Mouse (Mus musculus) lung, adult 2 months (tissue): ENCODE results near the gene Vps8.

ENCODE experiments used
- CTCF ChIP-seq: fragments of 200-500 bp; IDR thresholded peaks from 2 replicates; pipeline ENCODE4 v1.5.1; 2011; ENCODE audit warnings: mild to moderate bottlenecking, low read length, control low read depth; ENCODE audit not compliant: insufficient read depth
- POLR2A ChIP-seq: fragments of 200-500 bp; IDR thresholded peaks from 2 replicates; pipeline ENCODE4 v1.6.1; 2011; ENCODE audit warnings: low read depth, mild to moderate bottlenecking, control low read depth, low read length, borderline replicate concordance; ENCODE audit errors: extremely low read depth

DNA sequence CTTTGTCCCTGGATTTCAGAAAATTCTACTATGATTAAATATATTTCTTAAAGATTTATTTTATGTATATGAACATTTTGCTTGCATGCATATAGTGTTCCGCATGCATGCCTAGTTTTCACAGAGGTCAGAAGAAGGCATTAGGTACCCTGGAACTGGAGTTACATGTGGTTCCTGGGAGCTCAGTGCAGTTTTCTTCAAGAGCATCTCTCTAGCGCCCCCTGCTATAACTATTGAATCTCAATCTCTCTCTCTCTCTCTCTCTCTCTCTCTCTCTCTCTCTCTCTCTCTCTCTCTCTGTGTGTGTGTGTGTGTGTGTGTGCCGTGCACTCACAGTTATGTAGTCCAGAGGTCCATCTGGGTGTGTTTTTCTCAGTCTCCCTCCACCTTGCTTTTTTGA lies 114.4 kb downstream of the Vps8 start:
- TF ChIP-seq POLR2A: no peak
- no peak for TF ChIP-seq CTCF
